Mouse (Mus musculus): ENCODE measurements at regions not wholly inside any gene's neighbourhood (a gene's known extent, or its start where the extent isn't known, plus 50 kb on each side); places are given as distances from the start of the nearest gene placed in this dataset.

DNA sequence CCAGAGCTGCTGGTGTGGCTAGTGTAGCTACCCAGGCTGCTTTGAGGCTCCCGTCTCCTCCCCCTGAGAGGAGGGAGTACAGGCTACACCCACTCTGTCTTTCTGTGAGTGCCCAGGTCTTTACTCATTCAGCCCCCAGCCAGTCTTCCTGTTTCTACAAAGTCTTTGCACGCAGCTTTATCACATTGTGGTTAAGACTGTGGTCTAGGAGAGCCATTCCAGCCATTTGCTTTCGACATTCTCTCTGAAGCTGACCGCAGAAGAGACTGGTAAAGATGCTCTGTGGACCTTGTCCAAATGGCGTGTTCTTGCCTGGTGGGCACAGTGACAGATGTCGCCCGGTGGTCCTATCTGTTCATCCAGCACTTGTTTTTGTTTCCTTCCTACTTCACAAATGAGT is 62.0 kb downstream of the Tpra1 start:
- no peak for DNase-seq

GRCm38 (mm10) chr6:88964911-88965310 is 62.9 kb downstream of the Tpra1 start:
- DNase-seq: no peak

- DNase-seq: no peak
Observed at GRCm38 (mm10) chr6:88965361-88966226, 63.5 kb downstream of the Tpra1 start.

DNA sequence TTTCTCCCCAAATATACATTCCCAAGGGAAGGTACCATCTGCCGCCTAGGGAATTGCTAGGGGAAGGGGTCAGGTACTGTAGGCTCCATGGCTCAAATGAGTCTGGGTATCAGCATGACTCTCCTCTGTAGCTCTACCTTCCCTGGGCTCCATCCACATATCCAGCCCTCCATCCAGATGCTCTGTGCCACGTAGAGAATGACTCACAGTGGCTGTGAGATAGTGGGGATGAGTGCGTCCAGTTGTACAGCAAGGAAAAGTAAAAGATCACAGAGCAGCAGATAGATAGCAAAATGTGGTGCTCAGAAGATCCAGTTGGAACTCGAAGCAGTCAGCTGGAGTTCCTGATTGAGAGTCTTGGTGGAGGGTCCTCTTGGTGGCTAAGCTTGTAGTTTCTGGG is 64.5 kb downstream of the Tpra1 start:
- DNase-seq: no peak

DNA sequence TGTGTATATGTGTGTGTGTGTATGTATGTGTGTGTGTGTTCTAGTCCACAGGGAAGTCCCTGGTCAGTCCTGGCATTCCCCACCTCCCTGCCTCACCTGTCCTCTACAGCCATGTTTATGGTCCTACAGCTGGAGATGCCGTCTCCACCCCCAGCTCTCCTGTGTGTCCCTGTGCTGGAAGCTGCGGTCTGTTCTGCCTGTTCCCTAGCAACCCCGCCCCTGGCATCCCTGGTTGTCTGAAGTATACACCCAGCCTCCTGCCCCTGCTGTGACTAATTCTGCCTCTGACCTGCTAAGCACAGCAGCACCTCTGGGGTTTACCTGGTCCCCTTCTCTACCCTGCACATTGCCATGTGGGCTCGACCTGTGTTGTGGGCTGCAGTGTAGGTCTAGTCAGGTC is 66.8 kb downstream of the Tpra1 start:
- no peak for DNase-seq

- no peak for DNase-seq
Observed at GRCm38 (mm10) chr6:88971729-88972128, 69.7 kb downstream of the Tpra1 start.

- no peak for DNase-seq
Observed at GRCm38 (mm10) chr6:88974457-88974856, 72.4 kb downstream of the Tpra1 start.

DNA sequence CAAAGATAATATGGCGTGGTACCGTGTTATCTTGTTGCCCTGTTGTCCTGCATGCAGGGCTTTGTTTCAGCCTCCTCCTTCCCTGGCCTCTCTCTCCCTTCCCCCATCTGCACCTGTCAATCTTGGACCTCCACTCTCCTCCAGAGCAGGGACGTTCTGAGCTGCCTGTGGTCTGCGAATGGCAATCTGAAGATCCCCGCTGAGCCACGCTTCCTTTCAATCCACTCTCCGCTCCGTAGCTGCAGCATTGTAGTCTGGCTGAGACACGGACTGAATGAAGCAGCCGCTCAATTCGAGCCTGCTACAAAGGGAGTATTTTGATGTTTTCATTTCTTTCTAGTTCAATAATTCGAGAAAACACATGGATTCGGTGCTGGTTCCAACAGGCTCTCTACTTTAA is 74.5 kb downstream of the Tpra1 start:
- DNase-seq: no peak

GRCm38 (mm10) chr6:88976994-88977393 is 74.9 kb downstream of the Tpra1 start:
- DNase-seq: no peak

- no peak for DNase-seq
Observed at GRCm38 (mm10) chr6:88978970-88979369, 76.9 kb downstream of the Tpra1 start.

DNA sequence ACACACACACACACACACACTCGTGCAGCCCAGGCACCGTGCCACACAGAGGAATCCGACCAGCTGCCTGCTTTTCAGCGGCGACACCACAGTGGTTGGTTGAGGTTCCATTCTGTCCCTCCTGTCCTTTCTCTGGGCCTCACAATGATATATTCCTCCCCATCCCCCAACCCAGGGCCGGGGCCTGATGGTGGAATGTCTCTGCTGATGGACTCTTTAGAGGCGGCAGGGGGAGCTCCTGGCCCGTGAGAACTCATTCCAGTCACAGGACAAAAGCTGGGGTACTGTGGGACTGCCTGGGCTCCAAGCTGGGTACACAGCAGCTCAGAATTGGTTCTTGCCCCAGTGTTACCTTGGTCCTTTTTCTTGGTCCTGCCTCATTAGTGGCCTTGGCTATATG is 78.1 kb downstream of the Tpra1 start:
- peak; percentile 23 to 36 for DNase-seq

DNA sequence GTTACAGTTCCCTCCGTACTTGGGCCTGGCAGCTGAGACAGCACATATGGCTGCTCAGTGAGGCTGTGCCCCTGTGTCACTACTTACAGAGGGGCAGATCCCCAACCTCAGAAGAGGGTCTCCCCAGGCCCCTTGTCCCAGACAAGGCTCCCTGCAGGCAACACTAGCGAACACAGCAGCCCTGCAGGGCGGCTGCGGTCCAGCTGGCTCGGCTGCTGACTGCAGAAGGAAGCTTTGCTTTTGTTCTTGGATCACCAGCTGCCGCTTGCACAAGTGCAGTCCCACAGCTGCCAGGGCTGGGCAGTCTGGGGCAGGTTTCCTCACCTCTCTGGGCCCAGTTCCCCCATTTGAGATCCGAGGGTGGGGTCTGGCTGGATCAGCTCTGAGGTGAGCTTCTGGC is 79.5 kb downstream of the Tpra1 start:
- DNase-seq: no peak

GRCm38 (mm10) chr6:88984170-88984569 is 82.1 kb downstream of the Tpra1 start:
- DNase-seq: no peak

GRCm38 (mm10) chr6:88984863-88985262 is 82.8 kb downstream of the Tpra1 start:
- no peak for DNase-seq

DNA sequence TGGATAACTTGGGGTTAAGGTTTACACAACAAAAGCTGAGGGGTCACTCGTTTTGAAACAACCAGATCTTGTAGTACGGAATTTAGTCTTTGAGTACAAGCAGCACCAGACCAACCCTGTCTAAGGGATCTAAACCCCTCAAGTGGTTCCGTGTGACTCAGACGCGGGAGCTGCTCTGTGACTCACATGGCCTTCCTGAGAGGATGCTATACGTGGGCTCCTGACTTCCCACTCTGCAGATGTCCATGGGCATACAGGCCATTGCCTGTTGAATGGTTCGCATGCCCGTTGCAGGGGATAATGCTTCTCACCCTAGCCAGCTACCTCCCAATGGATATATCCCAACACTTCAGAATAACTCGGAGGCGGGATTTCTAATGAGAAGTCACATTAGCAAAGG is 86.5 kb downstream of the Tpra1 start:
- no peak for DNase-seq

- DNase-seq: no peak
Observed at GRCm38 (mm10) chr6:88989617-88990299, 87.7 kb downstream of the Tpra1 start.

GRCm38 (mm10) chr6:88990300-88990685 is 88.2 kb downstream of the Tpra1 start:
- DNase-seq: no peak

DNA sequence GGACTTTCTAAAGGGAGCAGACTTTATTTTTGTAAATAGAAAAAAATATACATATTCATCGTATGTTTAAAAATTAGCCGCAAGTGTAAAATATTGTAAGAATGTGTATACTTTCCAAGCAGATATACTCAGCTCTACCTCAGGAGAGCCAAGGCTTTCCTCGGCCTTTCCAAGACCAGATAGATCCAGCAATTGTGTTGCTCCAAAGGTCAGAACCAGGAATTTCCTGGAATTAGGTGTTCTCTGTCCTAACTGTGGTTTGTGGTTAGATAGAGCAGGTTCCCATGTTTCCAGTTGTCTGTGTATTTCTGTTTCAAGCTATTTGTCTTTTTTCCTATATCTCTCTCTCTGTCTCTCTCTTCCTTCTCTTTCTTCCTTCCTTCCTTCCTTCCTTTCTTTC is 93.0 kb downstream of the Tpra1 start:
- no peak for DNase-seq

- DNase-seq: no peak
Observed at GRCm38 (mm10) chr6:88998927-88999722, 97.1 kb downstream of the Tpra1 start.

- no peak for DNase-seq
Observed at GRCm38 (mm10) chr6:89000359-89000758, 98.3 kb downstream of the Tpra1 start.

GRCm38 (mm10) chr6:89003197-89003923 is 101.3 kb downstream of the Tpra1 start:
- DNase-seq: peak; percentile 19 to 27

DNA sequence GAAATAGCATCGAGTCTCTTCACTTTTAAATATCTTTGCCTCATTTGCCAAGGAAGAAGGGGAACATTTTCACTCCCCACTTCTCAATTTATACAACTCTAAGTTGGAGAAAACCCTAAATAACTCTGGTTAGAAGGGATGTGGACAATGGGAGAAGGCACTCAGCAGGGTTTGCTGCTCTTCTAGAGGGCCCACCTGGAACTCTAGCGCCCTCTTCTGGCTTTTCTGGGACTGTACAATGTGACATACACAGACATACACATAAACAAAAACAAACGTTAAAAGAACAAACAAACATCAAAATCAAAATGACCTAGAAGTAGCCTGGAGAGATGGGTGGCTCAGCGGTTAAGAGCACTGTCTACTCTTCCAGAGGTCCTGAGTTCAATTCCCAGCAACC is 103.0 kb downstream of the Tpra1 start:
- no peak for DNase-seq

DNA sequence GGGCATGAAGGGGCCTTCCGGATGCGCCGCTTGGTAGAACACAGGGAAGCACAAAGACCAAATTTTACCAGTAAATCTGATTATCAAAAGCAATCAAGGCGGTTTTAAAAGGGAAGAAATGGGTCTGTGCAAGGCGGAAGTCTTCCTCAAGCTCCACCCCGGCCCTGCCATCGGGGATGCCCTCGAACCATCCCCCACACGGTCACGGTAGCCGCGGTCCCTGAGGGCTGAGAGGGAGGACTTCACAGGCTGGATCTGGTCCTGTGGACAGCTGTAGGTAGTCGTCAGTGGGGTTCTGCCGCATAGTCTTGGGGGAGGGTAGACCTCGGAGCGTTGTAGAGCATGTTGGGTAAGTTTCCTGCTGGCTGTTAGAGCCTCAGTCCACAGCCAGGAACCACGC is 104.9 kb downstream of the Tpra1 start:
- no peak for DNase-seq
